Mouse (Mus musculus) neutrophil, adult 59 days (primary cell): ENCODE measurements around the gene Klhl31. TPM values are rescaled to one million over a fixed set of nuclear protein-coding genes. Genes with fewer than 3 reads are reported as not detected.

Experiments used
- total RNA-seq, 2 experiments: library from RNA; stranded (reverse); gene quantifications; 1 replicate in 1 of 2; 2 replicates in 1 of 2; pipeline ENCODE4 v1.2.4; 2023

Klhl31 gene
- total RNA-seq = not detected

GRCm38 (mm10) chr9:77636450-77636951 lies at the start of gene Klhl31:
Gene Klhl31, plus strand, starts transcription at chr9:77636500.

Other genes with a start within 250 kb of the Klhl31 start
- 1 to 10 TPM; 3.4 to 6.1 TPM for gene Lrrc1, start 91.6 kb upstream of the Klhl31 start, total RNA-seq
- 10 to 100 TPM; 15.0 to 17.2 TPM for gene Gclc, start 118.0 kb downstream of the Klhl31 start, total RNA-seq